Mouse (Mus musculus): ENCODE measurements around the gene Clmn. TPM values are rescaled to one million over a fixed set of nuclear protein-coding genes. Genes with fewer than 3 reads are reported as not detected.
"Not testable (repeated sequence)": the region's sequence is repeated elsewhere in the genome, so short reads cannot be mapped to it uniquely, and the experiment has no call there.

The Clmn gene
- polyA plus RNA-seq, 1 experiment, result 8.2 TPM

- Histone ChIP-seq H3K27ac (replicated peaks; ENCODE audit: low read depth, low read length) (no peak overlapping the region), H3K4me1 (ENCODE audit: control insufficient read depth, insufficient read depth, insufficient read length, low read length) (no peaks in the 10 kb centered on the region), H3K4me3 (ENCODE audit: insufficient read depth, low read depth, low read length) (no peak overlapping the region)
These were observed 27.6 kb downstream of the Clmn start for GRCm38 (mm10) chr12:104837111-104837837.

- H3K27ac ChIP-seq (replicated peaks; ENCODE audit: low read depth, low read length), result no peak overlapping the region
- H3K4me1 ChIP-seq (ENCODE audit: control insufficient read depth, insufficient read depth, insufficient read length, low read length), result no peaks in the 10 kb centered on the region
- no peak overlapping the region for H3K4me3 ChIP-seq (ENCODE audit: insufficient read depth, low read depth, low read length)
These were observed 28.6 kb downstream of the Clmn start for GRCm38 (mm10) chr12:104836230-104836629.

- Histone ChIP-seq H3K4me1 (ENCODE audit: control insufficient read depth, insufficient read depth, insufficient read length, low read length) (no peaks in the 10 kb centered on the region; the same call in 1 of the 2 replicates), H3K4me3 (ENCODE audit: insufficient read depth, low read depth, low read length) (no peak overlapping the region), H3K27ac (replicated peaks; ENCODE audit: low read depth, low read length) (no peak overlapping the region)
These were observed 29.3 kb downstream of the Clmn start for GRCm38 (mm10) chr12:104835369-104836094.

GRCm38 (mm10) chr12:104834772-104835171, 30.1 kb downstream of the Clmn start:
- H3K4me3 ChIP-seq (ENCODE audit: insufficient read depth, low read depth, low read length), result no peak overlapping the region
- H3K27ac ChIP-seq (replicated peaks; ENCODE audit: low read depth, low read length), result no peak overlapping the region
- H3K4me1 ChIP-seq (ENCODE audit: control insufficient read depth, insufficient read depth, insufficient read length, low read length), result no peaks in the 10 kb centered on the region; the same call in 1 of the 2 replicates

GRCm38 (mm10) chr12:104830666-104831435, 34.0 kb downstream of the Clmn start:
- Histone ChIP-seq H3K4me1 (ENCODE audit: control insufficient read depth, insufficient read depth, insufficient read length, low read length) (peaks cover 2% of the 10 kb centered on the region; the same call in 1 of the 2 replicates), H3K27ac (replicated peaks; ENCODE audit: low read depth, low read length) (peak overlapping the region; percentile 15; the same call in 1 of the 2 replicates), H3K4me3 (ENCODE audit: insufficient read depth, low read depth, low read length) (no peak overlapping the region)

GRCm38 (mm10) chr12:104830283-104830639, 34.6 kb downstream of the Clmn start:
- no peak overlapping the region for H3K4me3 ChIP-seq (ENCODE audit: insufficient read depth, low read depth, low read length)
- peak overlapping the region; percentile 15; the same call in 1 of the 2 replicates for H3K27ac ChIP-seq (replicated peaks; ENCODE audit: low read depth, low read length)
- peaks cover 2% of the 10 kb centered on the region; the same call in 1 of the 2 replicates for H3K4me1 ChIP-seq (ENCODE audit: control insufficient read depth, insufficient read depth, insufficient read length, low read length)

GRCm38 (mm10) chr12:104829596-104830282, 35.1 kb downstream of the Clmn start:
- H3K27ac ChIP-seq (replicated peaks; ENCODE audit: low read depth, low read length), result peak overlapping the region; percentile 42
- H3K4me3 ChIP-seq (ENCODE audit: insufficient read depth, low read depth, low read length), result no peak overlapping the region
- peaks cover 6% of the 10 kb centered on the region; the same call in 1 of the 2 replicates for H3K4me1 ChIP-seq (ENCODE audit: control insufficient read depth, insufficient read depth, insufficient read length, low read length)

- not testable (repeated sequence) for H3K4me3 ChIP-seq (ENCODE audit: insufficient read depth, low read depth, low read length); H3K27ac ChIP-seq (replicated peaks; ENCODE audit: low read depth, low read length)
- peaks cover 11% of the 10 kb centered on the region for H3K4me1 ChIP-seq (ENCODE audit: control insufficient read depth, insufficient read depth, insufficient read length, low read length)
These were observed 35.9 kb downstream of the Clmn start for GRCm38 (mm10) chr12:104828986-104829385.

- Histone ChIP-seq H3K27ac (replicated peaks; ENCODE audit: low read depth, low read length) (no peak overlapping the region), H3K4me3 (ENCODE audit: insufficient read depth, low read depth, low read length) (no peak overlapping the region), H3K4me1 (ENCODE audit: control insufficient read depth, insufficient read depth, insufficient read length, low read length) (peaks cover 11% of the 10 kb centered on the region)
These were observed 37.2 kb downstream of the Clmn start for GRCm38 (mm10) chr12:104827721-104828120.

GRCm38 (mm10) chr12:104824907-104825267, 40.0 kb downstream of the Clmn start:
- Histone ChIP-seq H3K4me1 (ENCODE audit: control insufficient read depth, insufficient read depth, insufficient read length, low read length) (peaks cover 11% of the 10 kb centered on the region), H3K27ac (replicated peaks; ENCODE audit: low read depth, low read length) (no peak overlapping the region), H3K4me3 (ENCODE audit: insufficient read depth, low read depth, low read length) (no peak overlapping the region)

- no peak overlapping the region for H3K4me3 ChIP-seq (ENCODE audit: insufficient read depth, low read depth, low read length)
- H3K27ac ChIP-seq (replicated peaks; ENCODE audit: low read depth, low read length), result no peak overlapping the region
- H3K4me1 ChIP-seq (ENCODE audit: control insufficient read depth, insufficient read depth, insufficient read length, low read length), result peaks cover 9% of the 10 kb centered on the region
These were observed 40.5 kb downstream of the Clmn start for GRCm38 (mm10) chr12:104824244-104824906.

GRCm38 (mm10) chr12:104823722-104824121, 41.2 kb downstream of the Clmn start:
- Histone ChIP-seq H3K4me1 (ENCODE audit: control insufficient read depth, insufficient read depth, insufficient read length, low read length) (peaks cover 9% of the 10 kb centered on the region), H3K27ac (replicated peaks; ENCODE audit: low read depth, low read length) (no peak overlapping the region), H3K4me3 (ENCODE audit: insufficient read depth, low read depth, low read length) (no peak overlapping the region)

- peaks cover 11% of the 10 kb centered on the region for H3K4me1 ChIP-seq (ENCODE audit: control insufficient read depth, insufficient read depth, insufficient read length, low read length)
- no peak overlapping the region for H3K27ac ChIP-seq (replicated peaks; ENCODE audit: low read depth, low read length)
- no peak overlapping the region for H3K4me3 ChIP-seq (ENCODE audit: insufficient read depth, low read depth, low read length)
These were observed 41.9 kb downstream of the Clmn start for GRCm38 (mm10) chr12:104822838-104823599.

- Histone ChIP-seq H3K4me3 (ENCODE audit: insufficient read depth, low read depth, low read length) (no peak overlapping the region), H3K4me1 (ENCODE audit: control insufficient read depth, insufficient read depth, insufficient read length, low read length) (peaks cover 12% of the 10 kb centered on the region), H3K27ac (replicated peaks; ENCODE audit: low read depth, low read length) (no peak overlapping the region)
These were observed 42.7 kb downstream of the Clmn start for GRCm38 (mm10) chr12:104822151-104822550.
